Mouse (Mus musculus) spleen, adult 2 months (tissue): Measurements from ENCODE around the gene Actl10.

Source experiments
- CTCF ChIP-seq: fragments of 200-500 bp; IDR thresholded peaks from 2 replicates; pipeline ENCODE4 v1.5.1; 2011; ENCODE audit warnings: mild to moderate bottlenecking, inconsistent platforms; ENCODE audit not compliant: insufficient read depth, insufficient read length, insufficient replicate concordance; ENCODE audit errors: extremely low read depth
- POLR2A ChIP-seq: fragments of 200-500 bp; IDR thresholded peaks from 2 replicates; pipeline ENCODE4 v1.6.1; 2011; ENCODE audit warnings: low read depth, low read length, inconsistent platforms

GRCm38 (mm10) chr2:154549127-154549885 lies 2.3 kb upstream of the Actl10 start:
- TF ChIP-seq CTCF (no peak), POLR2A (no peak)
